Mouse (Mus musculus): ENCODE results near the gene Cmtm5.

Cmtm5 gene

DNA sequence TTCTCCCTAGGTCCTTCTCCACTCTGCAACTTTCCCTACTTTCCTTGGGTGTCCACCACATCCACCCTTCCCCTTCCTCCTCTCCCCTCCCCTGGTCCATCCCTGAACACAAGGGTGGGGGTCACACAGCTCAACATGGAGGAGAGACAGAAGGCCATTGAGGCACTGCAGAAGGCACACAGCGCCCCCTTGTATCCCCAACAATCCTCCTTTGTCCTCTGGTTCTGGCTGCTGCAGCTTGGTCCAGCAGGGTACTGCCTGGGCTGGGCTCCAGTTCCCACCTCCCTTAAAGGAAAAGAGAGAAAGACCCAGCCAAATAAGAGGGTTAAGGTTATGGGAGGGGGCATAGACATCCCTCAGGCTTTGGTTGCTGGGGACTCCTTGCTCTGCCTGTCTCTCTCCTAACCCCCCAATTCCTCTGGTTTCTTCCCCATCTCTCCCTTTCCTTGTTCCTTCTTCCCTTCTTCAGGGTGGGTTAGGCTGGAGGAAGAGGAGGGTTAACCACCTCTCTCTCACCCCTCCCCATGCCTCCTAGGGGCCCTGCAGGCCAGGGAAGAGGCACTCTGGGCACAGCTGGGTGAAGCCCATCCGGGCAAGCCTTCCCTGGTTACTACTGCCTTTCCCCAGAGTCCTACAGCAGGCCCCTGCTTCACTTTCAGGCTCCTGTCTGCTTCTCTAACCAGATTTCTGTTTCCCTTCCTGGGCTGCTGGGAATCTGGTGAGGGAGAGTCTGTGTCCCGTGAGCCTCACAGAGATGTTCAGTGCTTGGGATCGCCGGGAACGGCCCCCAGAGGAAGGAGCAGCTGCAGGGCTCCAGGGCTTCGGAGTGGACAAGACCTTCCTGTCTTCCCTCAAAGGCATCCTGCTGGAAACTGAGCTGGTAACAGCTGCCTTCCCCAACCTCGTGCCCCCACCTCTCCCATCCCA lies at the start of gene Cmtm5:
Cmtm5 (plus strand) TSS at position 358 of the 927 bp plus-strand sequence.
- DNase-seq: peak; percentile 63

DNA sequence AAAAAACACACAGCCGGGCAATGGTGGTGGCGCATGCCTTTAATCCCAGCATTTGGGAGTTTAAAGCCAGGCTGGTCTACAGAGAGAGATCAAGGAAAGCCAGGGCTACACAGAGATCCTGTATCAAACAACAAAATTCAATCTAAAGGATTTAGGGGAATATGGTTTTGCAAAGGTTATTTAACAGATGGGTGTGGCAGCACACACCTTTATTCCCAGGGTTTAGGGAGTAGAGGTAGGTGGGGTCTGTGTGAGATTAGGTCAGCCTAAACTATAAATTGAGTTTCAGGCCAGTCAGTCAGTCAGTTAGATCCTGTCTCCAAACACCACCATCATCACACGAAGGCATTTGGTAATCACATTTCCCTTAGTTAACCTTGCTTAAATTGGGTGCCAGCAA lies 43.9 kb upstream of the Cmtm5 start, which contains the start of gene Pabpn1:
Pabpn1 (plus strand) TSS at position 301 of the 400 bp plus-strand sequence.
- no peak for DNase-seq

DNA sequence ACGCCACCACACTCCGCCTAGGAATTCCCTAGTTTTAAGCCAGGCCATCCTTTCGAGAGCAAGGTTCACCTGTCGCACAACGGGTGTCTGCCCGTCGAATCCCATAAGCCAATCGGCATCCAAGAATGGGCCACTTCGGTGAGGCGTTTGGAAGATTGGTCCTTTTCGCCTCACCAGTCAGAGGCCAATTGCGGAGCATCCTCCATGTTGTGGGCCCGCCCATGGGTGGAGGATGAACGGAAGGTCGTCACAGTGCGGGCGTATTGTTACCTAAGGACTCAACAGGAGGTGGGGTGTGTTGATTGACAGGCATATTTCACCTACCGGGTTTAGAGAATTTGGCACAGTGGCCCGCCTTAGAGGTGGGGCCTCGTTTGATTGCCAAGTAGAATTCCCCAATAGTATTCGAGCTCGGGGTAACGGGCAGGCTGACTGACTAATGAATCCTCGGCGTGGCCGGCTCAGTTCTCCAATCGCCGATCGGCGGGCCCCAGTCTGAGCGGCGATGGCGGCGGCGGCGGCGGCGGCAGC lies 42.3 kb upstream of the Cmtm5 start:
- DNase-seq: peak; percentile 100

DNA sequence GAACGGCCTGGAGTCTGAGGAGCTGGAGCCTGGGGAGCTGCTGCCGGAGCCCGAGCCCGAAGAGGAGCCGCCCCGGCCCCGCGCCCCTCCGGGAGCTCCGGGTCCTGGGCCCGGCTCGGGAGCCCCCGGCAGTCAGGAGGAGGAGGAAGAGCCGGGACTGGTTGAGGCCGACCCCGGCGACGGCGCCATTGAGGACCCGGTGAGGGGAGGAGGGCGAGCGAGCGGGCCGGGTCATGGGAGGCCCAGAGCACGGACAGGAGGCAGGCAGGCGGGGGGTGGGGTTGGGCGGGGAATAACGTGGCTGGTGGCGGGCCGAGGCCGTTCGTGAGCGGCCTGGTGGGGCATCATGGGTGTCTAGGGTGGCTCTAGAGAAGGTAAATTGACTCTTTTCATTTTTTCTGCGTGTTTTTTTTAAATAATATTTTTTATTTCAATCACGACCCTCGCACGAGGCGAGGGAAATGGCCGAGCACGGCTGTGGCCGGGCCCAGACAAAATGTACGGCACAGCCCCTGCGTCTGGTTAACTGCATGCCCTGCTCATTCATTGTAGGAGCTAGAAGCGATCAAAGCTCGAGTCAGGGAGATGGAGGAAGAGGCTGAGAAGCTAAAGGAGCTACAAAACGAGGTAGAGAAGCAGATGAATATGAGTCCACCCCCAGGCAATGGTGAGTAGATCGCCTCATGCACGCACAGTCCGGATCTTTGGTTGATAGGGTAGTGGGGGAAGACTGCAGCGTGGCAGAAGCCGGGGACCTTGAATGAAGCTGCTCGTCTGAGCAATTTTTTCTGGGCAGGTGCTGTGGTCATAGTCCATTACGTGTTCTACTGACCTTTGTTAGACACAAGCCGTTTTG lies 41.5 kb upstream of the Cmtm5 start:
- DNase-seq: peak; percentile 71

DNA sequence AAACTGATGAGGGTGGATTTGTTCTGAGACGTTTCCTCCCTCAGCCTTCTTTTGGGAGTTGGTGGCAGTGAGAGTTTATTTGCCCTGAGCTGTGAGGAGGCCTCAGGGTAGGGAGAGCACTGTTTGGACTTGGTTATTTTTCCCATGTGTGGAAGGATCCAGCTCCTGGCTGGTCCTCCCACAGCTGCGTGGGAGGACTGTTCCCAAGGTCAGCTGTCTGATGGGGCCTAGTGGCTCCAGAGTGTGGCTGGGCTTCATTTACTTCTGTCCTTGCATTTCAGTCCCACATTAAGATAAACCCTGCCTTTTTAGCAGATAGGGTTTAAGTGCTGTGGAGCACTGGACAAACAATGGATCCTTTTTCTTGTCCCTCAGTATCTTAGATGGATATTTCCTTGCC lies 38.6 kb upstream of the Cmtm5 start:
- no peak for DNase-seq

DNA sequence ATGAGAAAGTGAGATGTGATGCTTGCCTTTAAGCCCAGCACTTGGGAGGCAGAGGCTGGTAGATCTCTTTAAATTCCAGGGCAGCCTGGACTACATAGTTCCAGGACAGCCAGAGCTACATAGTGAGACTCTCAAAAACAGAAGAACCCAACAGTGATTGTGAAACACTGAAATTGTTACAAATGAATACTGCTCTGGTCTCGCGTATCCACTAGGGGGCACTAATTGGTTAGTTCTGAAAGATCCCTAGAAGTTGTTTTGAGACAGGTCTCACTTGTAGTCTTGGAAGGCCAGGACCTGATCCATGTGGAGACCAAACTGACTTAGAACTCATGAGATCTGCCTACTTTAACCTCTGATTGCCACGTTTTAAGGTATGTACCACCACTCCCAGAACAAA lies 35.7 kb upstream of the Cmtm5 start:
- DNase-seq: peak; percentile 89

DNA sequence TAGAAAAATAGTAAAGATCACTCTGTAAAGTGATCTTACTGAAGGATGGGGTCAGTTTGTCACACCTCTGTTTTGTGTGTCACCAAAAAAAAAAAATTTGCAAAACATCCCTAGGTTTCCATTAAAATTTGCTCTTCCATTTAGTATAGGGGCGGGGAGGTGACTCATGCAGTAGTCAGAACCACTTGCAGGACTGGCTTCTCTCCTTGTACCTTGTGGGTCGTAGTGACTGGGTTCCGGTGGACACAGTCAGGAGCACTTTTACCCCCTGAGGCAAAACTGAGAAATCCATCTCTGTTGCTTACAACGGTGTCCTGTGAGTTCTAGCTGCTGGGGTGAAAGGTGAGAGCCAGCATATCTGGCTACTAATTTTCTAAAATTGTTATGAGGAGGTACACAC lies 32.4 kb upstream of the Cmtm5 start:
- no peak for DNase-seq

DNA sequence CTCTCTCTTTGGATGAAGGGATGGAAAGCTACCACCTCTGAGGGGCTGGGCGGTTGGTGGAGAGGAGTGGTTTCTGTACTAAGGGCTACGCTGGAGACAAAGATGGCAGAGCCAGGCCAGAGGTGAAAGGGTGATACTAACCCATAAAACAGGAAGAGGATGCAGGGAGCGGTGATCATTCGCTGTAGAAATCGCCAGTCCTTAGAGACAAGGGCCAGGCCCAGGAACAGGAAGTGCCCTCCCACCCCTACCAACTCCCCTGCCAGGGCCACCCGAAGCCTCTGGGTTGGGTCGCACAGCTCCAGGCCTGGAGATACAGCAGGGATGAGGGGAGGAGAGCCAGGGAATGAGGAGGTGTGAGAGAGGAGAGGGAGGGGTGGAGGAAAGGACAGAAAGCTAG lies 27.4 kb upstream of the Cmtm5 start:
- no peak for DNase-seq

DNA sequence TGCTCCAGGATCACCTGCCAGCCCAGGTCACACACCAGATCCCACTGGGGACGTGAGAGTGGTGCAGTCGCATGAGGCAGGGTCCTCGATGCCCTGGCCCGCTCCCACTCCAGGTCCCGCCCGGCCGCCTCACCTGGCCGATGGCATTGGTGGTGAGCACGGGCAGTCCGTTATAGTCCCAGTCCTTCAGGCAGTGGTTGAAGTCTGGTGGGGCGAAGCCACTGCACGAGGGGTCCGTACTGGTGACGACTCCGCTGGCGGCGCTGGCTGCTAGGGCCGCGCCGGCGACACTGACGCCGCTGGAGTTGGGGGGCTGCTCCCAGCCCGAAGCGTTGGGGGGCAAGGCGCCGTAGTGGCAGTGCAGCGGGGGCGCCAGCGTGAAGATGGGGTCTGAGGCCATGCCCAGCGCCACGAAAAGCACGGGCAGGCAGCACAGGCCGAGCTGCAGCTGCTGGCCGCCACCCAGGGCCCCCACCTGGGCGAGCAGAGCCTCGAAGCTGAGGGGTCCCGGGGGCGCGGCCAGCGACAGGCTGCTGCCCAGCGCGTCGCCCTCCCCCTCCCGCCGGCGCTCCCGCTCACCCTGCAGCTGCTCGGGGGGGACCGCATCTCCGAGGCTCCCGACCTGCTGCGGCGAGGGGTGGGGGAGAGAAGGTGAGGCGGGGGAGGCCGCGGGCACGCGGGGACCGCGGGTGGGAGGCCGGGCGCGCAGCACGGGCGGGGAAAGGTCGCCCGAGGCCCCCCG lies 23.8 kb upstream of the Cmtm5 start:
- peak; percentile 71 for DNase-seq

DNA sequence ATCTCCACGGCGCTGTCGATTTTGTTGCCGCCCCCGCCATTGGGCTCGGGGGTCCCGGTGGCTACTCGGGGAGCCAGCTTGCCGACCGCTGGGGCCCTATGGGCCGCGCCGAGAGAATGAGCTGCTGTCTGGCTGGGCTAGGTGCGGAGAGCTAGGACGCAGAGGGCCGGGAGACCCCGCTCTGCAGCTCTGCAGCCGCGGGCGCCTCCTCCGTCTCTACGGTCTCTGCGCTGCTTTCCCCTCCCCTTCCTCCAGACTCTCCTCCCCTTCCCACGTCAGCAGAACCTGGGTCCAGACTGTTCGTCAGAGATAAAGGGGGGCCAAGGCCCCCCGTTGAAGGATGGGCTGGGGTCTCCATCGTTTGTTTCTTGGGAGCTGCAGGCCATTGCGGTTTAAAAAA lies 23.2 kb upstream of the Cmtm5 start, which contains the start of gene Slc22a17:
Slc22a17 (minus strand) TSS at position 247 of the 400 bp plus-strand sequence.
- peak; percentile 87 for DNase-seq

DNA sequence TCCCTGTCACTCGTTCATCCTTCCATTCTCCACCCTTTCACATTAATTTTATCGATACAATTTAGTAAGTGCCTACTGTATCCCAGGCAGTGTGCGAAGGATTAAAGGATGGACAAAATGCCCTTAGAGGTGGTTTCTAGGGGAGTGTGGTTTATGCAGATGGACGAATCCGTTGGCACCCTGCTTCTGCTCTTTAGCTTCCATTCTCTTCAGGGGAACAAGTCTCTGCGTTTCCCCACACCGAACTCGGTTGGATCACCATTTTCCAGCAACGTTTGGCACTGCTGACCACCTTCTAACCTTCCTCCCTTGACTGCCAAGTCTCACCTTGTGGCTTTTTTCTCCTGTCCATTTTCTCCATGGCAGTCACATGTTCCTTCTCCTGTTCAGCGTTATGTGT lies 22.7 kb upstream of the Cmtm5 start:
- DNase-seq: no peak

DNA sequence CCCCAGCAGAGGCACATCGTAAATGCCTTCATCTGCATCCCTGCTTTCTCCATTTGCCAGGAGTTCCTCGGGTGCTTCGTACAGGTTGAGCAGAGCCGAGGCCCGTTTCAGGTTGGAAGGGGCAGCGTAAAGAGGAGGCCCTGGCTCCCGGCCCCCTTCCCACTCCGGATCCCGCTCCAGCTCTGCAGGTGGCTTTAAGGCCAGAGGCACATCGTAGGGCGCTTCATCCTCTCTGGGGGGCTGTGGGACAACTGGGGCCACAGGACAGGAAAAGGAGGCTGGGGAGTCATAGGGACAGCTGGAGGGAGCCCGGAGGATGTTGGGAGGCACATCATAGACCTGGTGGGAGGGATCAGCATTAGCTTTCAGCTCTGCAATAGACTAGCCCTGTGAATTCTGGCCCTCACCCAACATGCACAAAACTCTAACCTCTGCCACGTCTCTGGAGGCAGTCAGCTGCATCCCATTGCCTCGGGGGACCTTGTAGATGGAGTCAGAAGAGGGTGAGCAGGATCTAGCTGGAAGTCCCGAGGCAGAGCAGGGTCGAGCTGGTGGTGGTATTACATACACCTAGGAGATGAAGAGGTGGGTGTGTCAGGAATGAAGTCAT lies 15.9 kb upstream of the Cmtm5 start:
- DNase-seq: no peak

DNA sequence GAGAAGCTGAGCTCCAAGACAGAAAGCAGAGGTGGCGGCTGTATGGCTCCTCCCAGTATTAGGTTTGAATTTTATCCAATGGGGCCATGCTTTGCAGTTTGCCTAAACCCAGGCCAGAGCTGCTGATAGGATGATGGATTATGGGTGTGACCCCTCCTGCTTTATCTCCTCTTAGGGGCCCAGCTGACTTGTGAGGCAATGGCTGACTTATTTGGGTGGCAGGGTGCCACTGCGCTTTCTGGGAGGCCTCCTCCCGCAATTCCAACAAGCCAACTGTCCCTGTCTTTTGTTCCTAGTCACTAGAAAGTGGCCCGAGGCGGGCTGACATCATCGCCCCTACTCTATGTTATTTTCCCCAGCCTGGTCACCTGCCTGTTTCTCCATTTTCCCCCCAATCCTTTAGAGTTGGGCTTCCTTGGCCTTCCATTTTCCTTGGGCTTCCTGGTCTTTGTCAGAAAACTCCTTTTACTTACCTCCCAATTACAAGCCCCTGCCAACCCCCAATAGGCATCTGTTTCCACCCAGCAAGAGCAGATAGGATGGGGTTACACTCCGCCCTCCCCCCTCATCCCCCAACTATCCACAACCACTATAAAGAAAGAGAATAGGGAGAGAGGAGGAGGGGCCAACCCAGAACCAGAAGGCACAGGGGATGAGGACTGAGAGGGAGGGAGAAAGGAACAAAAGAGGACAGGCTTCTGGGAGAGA lies 11.3 kb upstream of the Cmtm5 start:
- DNase-seq: peak; percentile 78

DNA sequence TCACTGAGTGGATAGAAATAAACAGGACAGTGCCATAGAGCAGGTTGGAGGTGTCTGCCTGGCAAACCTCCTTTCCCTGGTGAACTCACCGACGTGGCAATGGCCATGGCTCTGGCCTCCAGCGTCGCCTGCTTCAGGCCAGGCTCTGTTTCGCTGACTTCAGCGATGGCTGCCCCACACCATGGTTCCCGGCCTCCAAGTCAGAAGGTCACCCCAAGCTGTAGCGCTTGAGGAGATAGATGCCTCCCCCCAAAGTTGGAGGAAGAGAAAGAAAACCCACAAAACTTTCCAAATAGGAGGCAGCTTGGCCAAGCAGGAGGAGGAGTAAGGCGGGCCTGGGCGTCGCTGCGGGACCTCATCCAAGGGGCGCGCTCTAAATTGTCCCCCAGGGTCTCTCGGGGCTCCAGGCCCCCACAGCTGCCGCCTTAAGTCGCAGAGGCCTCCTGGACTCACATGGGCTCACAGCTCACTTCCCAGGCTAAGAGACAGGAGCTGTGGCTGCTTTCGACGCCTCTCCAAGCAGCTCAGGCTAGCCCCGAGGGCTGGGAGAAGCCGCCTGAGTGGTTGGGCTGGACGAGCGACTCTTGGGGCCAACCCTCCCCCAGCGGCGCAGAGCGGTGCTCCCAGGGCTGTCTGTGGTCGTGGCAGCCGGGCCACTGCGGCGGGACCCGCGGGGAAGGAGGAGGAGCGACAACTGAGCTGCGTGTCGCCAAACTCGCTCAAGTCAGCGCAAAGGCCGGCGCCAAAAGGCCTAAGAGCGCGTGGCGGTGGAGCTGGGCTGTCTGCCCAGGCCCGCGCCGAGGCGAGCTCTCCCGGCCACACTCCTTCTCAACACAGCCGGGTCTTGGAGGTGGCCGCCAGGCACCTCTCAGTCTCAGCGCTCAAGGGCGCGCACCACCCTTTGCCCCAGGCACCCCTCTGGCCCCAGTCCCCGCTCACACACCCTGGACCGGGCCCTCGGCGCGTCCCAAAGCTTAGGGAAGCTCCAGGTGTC lies 10.4 kb upstream of the Cmtm5 start, which contains the start of gene Efs:
Efs (minus strand) TSS at position 778 of the 994 bp plus-strand sequence.
- peak; percentile 78 for DNase-seq

DNA sequence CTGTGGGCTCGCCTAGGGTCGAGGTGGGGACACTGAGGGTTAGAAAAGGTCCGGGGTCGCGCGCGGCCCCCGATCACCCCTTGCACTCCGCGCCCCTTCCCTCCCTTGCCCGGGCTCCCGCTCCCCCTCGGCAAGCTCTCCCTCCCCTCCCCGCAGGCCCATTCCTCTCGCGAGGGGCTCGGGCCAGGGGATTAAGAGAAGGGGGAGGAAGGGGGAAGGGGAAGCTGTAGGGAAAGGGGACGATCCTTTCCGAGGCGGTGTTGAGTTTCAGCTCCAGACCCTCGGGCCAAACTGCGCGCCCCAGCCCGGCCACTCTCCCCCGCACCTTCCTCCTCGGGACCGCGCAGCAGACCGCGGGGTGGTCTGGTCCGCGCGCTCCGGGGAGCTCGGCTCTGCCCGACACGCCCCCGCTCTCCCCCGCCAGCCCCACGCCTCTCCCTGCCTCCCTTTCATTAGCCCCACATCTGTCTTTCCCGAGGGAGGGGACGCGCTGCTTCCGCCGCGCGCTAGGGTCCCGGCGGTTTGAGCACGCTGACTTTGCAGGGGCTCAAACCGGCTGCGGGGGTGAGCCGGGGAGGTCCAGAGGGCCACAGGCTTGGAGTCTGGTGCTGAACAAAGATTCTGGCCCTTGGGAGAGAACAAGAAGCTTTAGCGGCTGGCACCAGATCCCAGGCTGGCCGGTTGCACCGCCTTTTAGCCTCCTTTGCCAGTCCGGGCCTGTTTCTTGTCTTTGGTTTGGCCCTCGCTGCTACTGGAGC lies 9.5 kb upstream of the Cmtm5 start:
- peak; percentile 90 for DNase-seq

DNA sequence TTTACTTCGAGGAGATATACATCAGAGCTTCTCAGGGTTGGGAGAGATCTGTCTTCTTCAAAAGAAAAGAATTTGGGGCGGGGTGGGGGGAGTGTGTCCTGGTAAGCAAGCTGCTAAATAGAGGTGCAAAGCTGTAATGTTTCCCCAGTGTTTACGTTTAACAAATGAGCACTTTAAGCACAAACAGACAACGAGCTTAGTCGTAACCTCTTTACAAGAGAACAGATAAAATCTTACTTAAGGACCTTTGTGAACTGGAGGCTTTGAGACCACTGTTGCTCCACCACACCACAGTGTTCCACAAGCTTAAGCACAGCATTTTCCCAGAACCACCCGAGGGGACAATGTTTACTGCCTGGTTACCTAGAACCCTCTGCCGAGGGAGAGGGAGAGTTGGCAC lies 8.8 kb upstream of the Cmtm5 start:
- DNase-seq: no peak

DNA sequence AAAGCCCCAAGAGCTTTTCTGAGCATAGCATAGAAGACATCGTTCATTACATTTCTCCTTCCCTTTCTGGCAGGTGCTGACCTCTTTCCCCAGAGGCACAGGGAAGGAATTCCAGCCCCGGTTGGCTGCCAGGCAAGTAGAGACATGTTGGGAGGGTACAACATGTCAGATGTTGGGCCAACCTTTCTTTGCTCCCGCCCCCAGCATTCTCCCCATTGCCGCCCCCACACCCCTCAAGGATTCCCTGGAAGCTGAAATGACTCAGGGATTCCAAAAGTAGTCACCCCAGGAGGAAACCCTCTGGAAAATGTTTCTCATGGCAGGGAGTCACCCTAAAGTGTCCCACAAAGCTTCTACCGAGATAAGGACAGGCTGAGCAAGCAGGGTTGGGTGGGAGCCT lies 6.3 kb upstream of the Cmtm5 start:
- DNase-seq: no peak

DNA sequence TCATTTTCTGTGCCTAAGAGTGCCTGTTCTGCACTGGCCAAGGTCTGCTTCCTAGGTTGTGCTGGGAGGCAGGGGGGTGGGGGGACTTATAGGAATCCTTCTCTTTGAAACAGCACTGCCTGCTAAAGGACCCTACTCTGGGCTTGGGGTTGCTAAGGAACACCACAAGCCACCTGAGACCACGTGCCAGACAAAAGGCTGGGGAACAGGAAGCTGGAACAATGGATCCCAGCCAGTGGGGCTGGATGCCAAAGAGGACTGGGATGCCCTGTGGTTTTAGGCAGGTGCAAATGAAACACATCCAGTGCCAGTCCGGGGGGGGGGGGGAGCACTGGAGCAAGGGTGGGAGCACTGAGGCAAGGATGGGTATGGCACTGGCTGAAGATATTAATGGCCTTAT lies 5.6 kb upstream of the Cmtm5 start:
- peak; percentile 31 for DNase-seq

DNA sequence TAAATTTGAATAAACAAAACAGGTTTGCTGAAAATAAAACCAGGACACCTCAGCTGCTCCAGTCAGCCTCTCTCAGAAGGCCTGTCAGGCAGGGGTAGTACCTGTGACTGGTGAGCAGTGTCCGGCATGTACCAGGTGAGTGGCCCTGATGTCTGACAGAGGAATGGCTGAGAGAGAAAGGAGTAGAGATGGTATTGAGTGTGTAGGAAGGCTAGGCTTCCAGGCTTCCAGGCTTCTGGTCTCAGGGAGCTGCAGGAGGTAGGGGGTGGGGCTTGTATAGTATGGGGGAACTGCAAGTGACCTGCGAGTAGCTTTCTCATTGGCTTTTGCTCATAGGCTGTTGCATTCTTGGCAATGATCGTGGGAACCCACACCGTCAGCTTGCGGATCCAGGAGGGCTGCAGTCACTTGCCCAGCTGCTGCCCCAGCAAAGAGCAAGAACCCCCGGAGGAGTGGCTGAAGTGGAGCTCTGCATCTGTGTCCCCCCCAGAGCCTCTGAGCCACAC lies 3.4 kb upstream of the Cmtm5 start, which contains the start of gene Il25:
Il25 (plus strand) TSS at position 51 of the 506 bp plus-strand sequence.
- DNase-seq: peak; percentile 80

Data from retina, postnatal 1 day (tissue).